Mouse (Mus musculus): ENCODE results near the gene Entpd7. TPM values are rescaled to one million over a fixed set of nuclear protein-coding genes. Genes with fewer than 3 reads are reported as not detected.

Entpd7 gene
- polyA plus RNA-seq, 1 experiment from 2014 or later = 9.9 TPM

DNA sequence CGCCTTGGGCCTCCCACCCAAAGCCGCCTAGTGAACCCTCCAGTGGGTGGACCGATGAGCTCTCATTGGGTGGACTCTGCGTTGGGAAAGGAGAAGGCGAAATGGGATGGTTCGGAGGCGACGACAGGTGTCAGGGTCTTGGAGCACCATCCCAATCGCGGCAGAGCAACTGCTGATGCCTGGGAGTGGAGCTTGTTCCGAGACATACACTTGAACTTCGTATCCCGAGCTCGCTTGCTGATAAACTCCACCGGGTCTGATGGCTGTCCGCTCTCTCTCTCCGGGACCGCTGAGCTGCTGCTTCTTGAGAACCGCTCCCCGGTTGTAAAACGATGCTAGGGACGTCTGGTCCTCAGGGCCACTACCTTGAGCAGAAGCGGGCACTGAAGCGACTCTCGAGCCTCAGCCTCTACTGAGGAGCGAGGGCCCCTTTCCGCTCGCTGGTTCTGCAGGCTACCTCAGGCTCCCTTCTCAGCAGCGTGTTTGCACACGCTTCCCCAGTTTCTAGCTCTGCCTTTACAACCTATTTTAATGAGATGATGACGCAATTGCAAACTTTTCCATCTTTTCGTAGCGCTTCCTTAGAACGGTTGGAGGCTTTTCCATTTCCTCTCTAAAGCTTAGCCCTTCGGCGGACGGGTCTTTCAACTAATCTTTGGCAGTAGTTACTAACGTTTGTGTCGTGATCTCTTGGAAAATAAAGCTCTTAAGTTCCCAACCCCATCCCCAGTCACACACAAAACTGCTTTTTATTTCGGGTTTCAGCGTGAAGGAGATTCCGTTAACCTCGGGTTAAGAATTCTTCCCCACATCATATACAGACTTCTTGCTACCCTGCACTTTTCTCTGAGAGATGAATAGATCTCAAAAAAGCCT is 13.7 kb upstream of the Entpd7 start:
- H3K27ac ChIP-seq = peak overlapping the region; percentile 94
- WGBS = 1% methylated on average over 43 of the region's 43 CpGs
- H3K4me2 ChIP-seq (replicated peaks) = peak overlapping the region; percentile 74
- no peaks in the 10 kb centered on the region for H3K9me3 ChIP-seq
- no peaks in the 10 kb centered on the region for H3K36me3 ChIP-seq
- peaks cover 23% of the 10 kb centered on the region for H3K4me1 ChIP-seq (replicated peaks)
- ATAC-seq = peak; percentile 3; the same call in 1 of the 2 replicates
- H3K9ac ChIP-seq (replicated peaks) = peak overlapping the region; percentile 70
- H3K27me3 ChIP-seq = peaks cover 7% of the 10 kb centered on the region; the same call in 1 of the 2 replicates
- peak overlapping the region; percentile 93 for H3K4me3 ChIP-seq (replicated peaks)

DNA sequence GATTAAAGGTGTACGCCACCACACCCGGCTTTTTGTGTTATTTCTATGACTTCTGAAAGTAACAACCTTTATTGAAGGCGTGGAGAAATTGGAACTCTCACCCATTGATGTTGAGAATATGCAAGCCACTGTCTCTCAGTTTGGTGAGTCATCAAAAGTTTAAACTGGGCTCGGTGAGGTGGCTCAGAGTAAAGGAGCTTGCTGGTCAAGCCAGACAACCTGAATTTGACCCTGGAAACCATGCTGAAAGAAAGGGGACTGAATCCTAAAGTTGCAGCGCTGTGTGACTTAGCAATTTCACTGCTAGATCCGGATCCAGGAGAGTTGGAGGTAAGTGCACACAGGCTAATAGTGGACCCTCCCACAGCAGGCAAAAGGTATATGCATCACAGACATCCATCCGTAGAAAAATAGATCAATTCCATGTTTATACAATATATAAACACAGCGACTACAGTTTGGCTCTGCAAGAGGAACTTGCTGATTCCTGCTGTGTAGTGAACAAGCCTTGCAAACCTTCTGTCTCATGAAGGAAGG is 10.9 kb upstream of the Entpd7 start:
- WGBS = 82% methylated on average over 8 of the region's 8 CpGs
- H3K36me3 ChIP-seq = no peaks in the 10 kb centered on the region

DNA sequence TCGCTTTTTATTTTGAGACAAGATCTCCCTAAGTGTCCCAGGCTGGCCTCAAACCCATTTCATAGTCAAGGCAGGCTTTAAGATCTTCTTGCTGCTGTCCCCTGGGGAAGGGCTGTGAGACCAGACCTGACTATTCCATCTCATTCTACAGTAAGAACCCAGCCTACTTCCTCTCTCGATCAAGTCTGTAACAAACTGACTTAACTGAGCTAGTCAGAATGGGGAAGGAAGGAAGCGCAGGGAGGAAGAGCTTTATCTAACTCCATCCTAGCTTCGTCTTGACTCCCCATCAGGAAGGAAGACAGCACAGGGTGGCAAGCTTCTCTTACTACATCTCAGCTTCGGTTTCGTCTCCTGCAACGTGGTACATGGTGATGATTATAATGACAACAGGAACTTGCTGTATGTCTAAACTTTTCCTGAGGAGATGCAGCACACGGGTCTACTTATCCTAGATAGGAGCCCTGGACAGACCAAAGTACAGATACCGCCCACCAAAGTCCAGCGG is 9.9 kb upstream of the Entpd7 start:
- Histone ChIP-seq H3K27me3 (peaks cover 7% of the 10 kb centered on the region; the same call in 1 of the 2 replicates), H3K9ac (replicated peaks) (no peak overlapping the region), H3K4me1 (replicated peaks) (peaks cover 10% of the 10 kb centered on the region), H3K27ac (no peak overlapping the region), H3K36me3 (no peaks in the 10 kb centered on the region), H3K9me3 (no peaks in the 10 kb centered on the region), H3K4me3 (replicated peaks) (no peak overlapping the region), H3K4me2 (replicated peaks) (no peak overlapping the region)
- ATAC-seq = no peak
- WGBS = 83% methylated on average over 10 of the region's 10 CpGs

More for the DNA sequence above, 10.9 kb upstream of the Entpd7 start:
- Histone ChIP-seq H3K4me2 (replicated peaks) (no peak overlapping the region), H3K4me1 (replicated peaks) (peaks cover 14% of the 10 kb centered on the region), H3K27me3 (peaks cover 7% of the 10 kb centered on the region; the same call in 1 of the 2 replicates), H3K4me3 (replicated peaks) (no peak overlapping the region), H3K9me3 (no peaks in the 10 kb centered on the region), H3K27ac (no peak overlapping the region), H3K9ac (replicated peaks) (no peak overlapping the region)
- ATAC-seq = no peak

DNA sequence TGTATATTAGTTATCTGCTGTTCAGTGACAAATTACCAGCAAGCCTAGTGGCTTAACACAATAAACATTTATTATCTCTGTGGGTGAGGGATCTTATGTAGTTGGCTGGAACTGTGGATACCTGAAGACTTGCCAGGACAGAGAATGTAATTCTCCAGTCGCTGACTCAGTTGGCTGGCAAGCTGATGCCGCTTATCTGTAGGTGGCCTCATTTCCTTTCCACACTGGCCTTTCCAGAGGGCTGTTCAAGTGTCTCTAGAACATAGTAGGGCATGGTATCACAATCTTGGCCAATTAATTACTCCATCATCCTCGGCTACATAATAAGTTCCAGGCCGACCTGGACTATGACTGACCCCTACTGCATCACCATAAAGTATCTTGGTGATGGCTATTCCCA is 7.9 kb upstream of the Entpd7 start:
- Histone ChIP-seq H3K4me2 (replicated peaks) (no peak overlapping the region), H3K4me1 (replicated peaks) (peaks cover 2% of the 10 kb centered on the region), H3K4me3 (replicated peaks) (no peak overlapping the region), H3K27me3 (peaks cover 7% of the 10 kb centered on the region; the same call in 1 of the 2 replicates), H3K9me3 (no peaks in the 10 kb centered on the region), H3K36me3 (no peaks in the 10 kb centered on the region), H3K27ac (no peak overlapping the region), H3K9ac (replicated peaks) (no peak overlapping the region)
- WGBS = 89% methylated on average over 4 of the region's 4 CpGs
- no peak for ATAC-seq

DNA sequence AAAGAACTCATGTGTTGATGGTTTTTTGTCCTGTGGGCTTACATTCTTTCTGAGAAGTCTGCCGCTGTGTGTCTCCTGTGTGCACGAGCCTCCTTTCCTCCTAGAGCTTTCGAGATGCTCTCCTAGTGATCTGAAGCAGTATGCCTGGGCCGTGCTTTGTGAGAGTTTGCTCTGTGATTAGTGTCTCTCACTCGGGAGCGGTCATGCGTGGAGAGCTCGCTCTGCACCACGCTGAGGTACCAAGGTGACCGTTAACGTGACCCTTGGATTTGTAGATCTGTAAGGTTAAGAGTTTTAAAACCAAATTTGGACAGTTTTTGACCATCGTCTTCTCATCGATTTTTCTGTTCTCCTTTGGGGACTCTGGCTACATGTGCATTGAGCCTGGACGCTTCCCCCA is 3.3 kb downstream of the Entpd7 start:
- Histone ChIP-seq H3K27ac (no peak overlapping the region), H3K36me3 (0 out of 2 replicates have a peak, but pooled peaks cover 3% of the 10 kb centered on the region), H3K4me1 (replicated peaks) (peaks cover 26% of the 10 kb centered on the region), H3K9me3 (no peaks in the 10 kb centered on the region), H3K9ac (replicated peaks) (no peak overlapping the region; the same call in 1 of the 2 replicates), H3K4me2 (replicated peaks) (0 out of 2 replicates have a peak overlapping the region, but pooled peaks have one; percentile 11), H3K4me3 (replicated peaks) (no peak overlapping the region), H3K27me3 (no peaks in the 10 kb centered on the region)
- whole genome bisulfite sequencing = 47% methylated on average over 14 of the region's 14 CpGs
- no peak for ATAC-seq

DNA sequence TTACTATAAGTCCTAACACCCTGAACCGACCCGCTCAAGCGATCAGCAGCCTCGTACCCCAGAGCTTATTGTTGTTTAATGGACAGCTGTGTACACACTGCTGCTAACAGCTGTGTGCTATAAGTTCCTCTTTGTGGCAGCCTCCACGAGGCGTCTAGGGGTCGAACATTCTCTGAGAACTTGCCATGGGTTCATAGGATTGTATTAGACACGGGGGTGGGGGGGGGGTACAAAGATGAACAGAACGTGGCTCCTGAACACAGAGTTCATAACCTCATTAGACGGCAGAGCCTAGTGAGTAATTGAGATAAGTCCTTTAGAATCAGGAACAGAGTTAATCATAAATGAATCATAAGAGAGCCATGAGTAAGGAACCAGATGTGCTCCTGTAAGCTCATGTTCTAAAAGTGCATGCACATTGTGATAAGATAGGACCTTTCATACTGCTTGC is 6.1 kb downstream of the Entpd7 start:
- 48% methylated on average over 10 of the region's 10 CpGs for WGBS
- peaks cover 15% of the 10 kb centered on the region for H3K4me1 ChIP-seq (replicated peaks)
- peaks cover 8% of the 10 kb centered on the region for H3K36me3 ChIP-seq
- H3K4me2 ChIP-seq (replicated peaks) = no peak overlapping the region
- no peak overlapping the region for H3K27ac ChIP-seq
- no peaks in the 10 kb centered on the region for H3K9me3 ChIP-seq
- no peak for ATAC-seq
- H3K9ac ChIP-seq (replicated peaks) = no peak overlapping the region
- H3K4me3 ChIP-seq (replicated peaks) = no peak overlapping the region
- H3K27me3 ChIP-seq = no peaks in the 10 kb centered on the region

DNA sequence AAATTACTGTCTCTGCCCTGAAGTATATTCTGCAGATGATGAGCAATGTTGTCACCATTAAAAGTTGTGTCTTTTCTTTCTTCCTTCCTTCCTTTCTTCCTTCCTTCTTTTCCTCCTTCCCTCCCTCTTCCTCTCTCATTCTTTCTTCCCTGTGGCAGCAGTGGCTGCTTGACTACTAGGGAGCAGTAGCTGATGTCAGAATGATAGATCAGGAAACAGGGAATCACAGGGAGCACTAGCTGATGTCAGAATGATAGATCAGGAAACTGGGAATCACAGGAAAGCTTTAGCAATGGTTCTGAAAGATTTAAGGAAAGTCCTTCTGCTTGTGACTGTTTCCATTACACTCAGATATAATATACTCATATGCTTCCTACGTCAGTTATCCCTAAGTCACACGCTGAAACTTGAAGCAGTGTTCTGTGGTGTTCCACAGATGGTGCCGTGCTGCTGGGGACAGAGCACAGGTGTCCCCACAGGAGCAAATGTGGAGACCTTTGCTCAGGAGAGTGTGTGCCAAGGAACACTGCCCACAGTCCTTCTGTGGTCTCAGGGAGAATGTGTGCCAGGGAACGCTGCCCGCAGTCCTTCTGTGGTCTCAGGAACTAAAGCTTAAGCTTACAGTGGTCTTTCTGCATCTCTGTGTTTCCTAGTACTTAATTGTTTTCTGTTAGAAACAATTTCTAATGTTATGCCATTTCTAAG is 8.3 kb downstream of the Entpd7 start:
- 93% methylated on average over 5 of the region's 5 CpGs for WGBS
- peaks cover 4% of the 10 kb centered on the region; the same call in 1 of the 2 replicates for H3K4me1 ChIP-seq (replicated peaks)
- no peaks in the 10 kb centered on the region for H3K27me3 ChIP-seq
- peaks cover 18% of the 10 kb centered on the region for H3K36me3 ChIP-seq
- H3K4me2 ChIP-seq (replicated peaks) = no peak overlapping the region
- no peak overlapping the region for H3K4me3 ChIP-seq (replicated peaks)
- no peak overlapping the region for H3K9ac ChIP-seq (replicated peaks)
- 0 out of 2 replicates have a peak, but pooled peaks cover 3% of the 10 kb centered on the region for H3K9me3 ChIP-seq
- no peak overlapping the region for H3K27ac ChIP-seq
- no peak for ATAC-seq

DNA sequence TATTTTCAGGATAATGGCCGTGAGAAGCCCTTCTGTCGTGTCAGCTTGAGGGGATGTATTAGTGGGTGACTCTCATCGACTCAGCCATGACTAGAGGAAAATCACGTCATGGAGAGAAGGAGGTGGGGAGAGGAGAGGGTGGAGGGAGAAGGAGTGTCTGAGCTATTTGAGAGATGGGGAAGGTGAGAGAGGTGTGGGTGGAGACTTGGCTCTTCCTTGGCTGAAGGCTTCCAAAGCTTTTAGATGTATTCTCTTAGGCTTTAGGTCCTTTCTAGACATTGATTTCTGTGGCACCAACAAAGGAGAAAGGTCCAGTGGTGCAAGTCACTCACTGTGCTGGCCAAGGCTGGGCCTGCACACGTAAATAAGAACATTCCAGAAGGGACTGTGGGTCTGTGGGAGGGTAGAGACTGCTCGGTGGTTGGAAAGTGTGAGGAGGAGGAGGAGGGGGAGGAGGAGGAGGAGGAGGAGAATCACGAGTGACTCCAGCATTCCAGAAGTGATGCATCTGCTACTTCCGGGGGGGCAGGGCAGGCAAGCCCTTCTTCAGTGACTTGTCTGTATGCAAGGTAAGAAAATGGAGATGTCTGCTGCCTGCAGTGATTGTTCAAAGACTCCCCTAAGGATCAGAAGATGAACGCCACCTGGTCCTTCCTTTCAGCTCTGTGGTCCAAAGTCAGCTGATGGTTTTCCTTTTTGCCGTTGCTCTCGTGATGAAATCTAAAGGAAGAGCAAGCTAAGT is 9.7 kb downstream of the Entpd7 start:
- H3K9ac ChIP-seq (replicated peaks) = no peak overlapping the region
- H3K27ac ChIP-seq = no peak overlapping the region
- H3K27me3 ChIP-seq = no peaks in the 10 kb centered on the region
- no peak for ATAC-seq
- 0 out of 2 replicates have a peak, but pooled peaks cover 2% of the 10 kb centered on the region for H3K4me1 ChIP-seq (replicated peaks)
- no peak overlapping the region for H3K4me2 ChIP-seq (replicated peaks)
- H3K9me3 ChIP-seq = 0 out of 2 replicates have a peak, but pooled peaks cover 3% of the 10 kb centered on the region
- 76% methylated on average over 11 of the region's 11 CpGs for WGBS
- peaks cover 22% of the 10 kb centered on the region for H3K36me3 ChIP-seq
- no peak overlapping the region for H3K4me3 ChIP-seq (replicated peaks)

GRCm38 (mm10) chr19:43699763-43700155 is 10.3 kb downstream of the Entpd7 start:
- Histone ChIP-seq H3K27ac (no peak overlapping the region), H3K36me3 (peaks cover 27% of the 10 kb centered on the region), H3K27me3 (no peaks in the 10 kb centered on the region), H3K4me1 (replicated peaks) (0 out of 2 replicates have a peak, but pooled peaks cover 2% of the 10 kb centered on the region), H3K9me3 (0 out of 2 replicates have a peak, but pooled peaks cover 3% of the 10 kb centered on the region), H3K4me2 (replicated peaks) (no peak overlapping the region), H3K4me3 (replicated peaks) (no peak overlapping the region), H3K9ac (replicated peaks) (no peak overlapping the region)
- no peak for ATAC-seq
- 86% methylated on average over 6 of the region's 6 CpGs for WGBS

DNA sequence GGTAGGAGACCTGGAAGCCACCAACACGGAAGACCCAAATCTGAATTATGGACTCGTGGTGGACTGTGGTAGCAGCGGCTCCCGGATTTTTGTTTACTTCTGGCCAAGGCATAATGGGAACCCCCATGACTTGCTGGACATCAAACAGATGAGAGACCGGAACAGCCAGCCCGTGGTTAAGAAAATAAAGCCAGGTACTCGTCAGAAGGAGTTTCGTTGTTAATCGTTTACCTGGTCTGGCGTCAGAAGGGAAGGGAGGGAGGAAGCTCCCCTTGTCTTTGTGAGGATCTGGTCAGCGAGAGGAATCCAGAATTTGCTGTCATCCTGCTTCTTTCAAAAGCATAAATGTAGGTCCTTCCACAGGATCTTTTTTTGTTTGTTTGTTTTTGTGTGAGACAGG is 14.7 kb downstream of the Entpd7 start:
- Histone ChIP-seq H3K4me2 (replicated peaks) (no peak overlapping the region), H3K36me3 (peaks cover 66% of the 10 kb centered on the region), H3K9me3 (0 out of 2 replicates have a peak, but pooled peaks cover 3% of the 10 kb centered on the region), H3K9ac (replicated peaks) (no peak overlapping the region), H3K27me3 (no peaks in the 10 kb centered on the region), H3K4me3 (replicated peaks) (no peak overlapping the region), H3K27ac (no peak overlapping the region), H3K4me1 (replicated peaks) (0 out of 2 replicates have a peak, but pooled peaks cover under 1% of the 10 kb centered on the region)
- no peak for ATAC-seq
- 92% methylated on average over 11 of the region's 11 CpGs for WGBS
